ENCODE assay signal across 20 mouse cellular contexts in genomic region chr17:85627751-85628150, GRCm38 (mm10). TPM values are rescaled to one million over a fixed set of nuclear protein-coding genes. Genes with fewer than 3 reads are reported as not detected.
"Had no signal": no experiment of that assay in that cellular context is flagged by ENCODE, and none has a peak within 500 bp of the region (broad histone marks: within the 10 kb centered on the region; RNA-seq: fewer than 3 reads in every experiment).

No protein-coding gene starts in this region.

- H3K4me2 ChIP-seq: limb, embryonic 12.5 days; stomach, embryonic 15.5 days had no signal

- H3K27ac ChIP-seq: left cerebral cortex, adult 2 months; limb, embryonic 12.5 days; liver, embryonic 14.5 days; midbrain, embryonic 12.5 days; stomach, embryonic 15.5 days had no signal

- H3K9me3 ChIP-seq: limb, embryonic 12.5 days; midbrain, embryonic 12.5 days; stomach, embryonic 15.5 days had no signal

- H3K4me3 ChIP-seq: left cerebral cortex, adult 2 months; limb, embryonic 12.5 days; stomach, embryonic 15.5 days had no signal

- DNase-seq: kidney, adult 8-10 months; kidney, postnatal 25 days; lung, adult 18-20 months; lung, postnatal 36 days; thymus, adult 2 months; thymus, postnatal 25 days had no signal

- ATAC-seq: inflammation-experienced regulatory T-cells, adult 6 months; intestine, postnatal 0 days; lung, postnatal 0 days had no signal

- H3K9ac ChIP-seq: limb, embryonic 12.5 days; liver, embryonic 14.5 days; midbrain, embryonic 12.5 days; stomach, embryonic 15.5 days had no signal

- H3K36me3 ChIP-seq: limb, embryonic 12.5 days; midbrain, embryonic 12.5 days; stomach, embryonic 15.5 days had no signal

- H3K4me1 ChIP-seq: stomach, embryonic 15.5 days had no signal

RNA-seq across cellular contexts. Expression of gene Six3, which starts 14.3 kb away (rescaled TPM):
- total RNA-seq: liver, adult 2 months; megakaryocyte, adult 5-6 weeks; neutrophil, adult 5-6 weeks had no signal
- polyA plus RNA-seq: intestine, postnatal 0 days; kidney, embryonic 16.5 days; limb, embryonic 12.5 days; liver, adult 2 months; lung, postnatal 0 days; stomach, embryonic 15.5 days; testis, adult 2 months; urinary bladder, adult 2 months had no signal
